In genomic region chr7:79987745-79988144, GRCm38 (mm10) we compare ENCODE assay signal across 17 mouse cellular contexts. TPM values are rescaled to one million over a fixed set of nuclear protein-coding genes. Genes with fewer than 3 reads are reported as not detected.
DNase-seq lines count a peak whose midpoint lies in the region; ATAC-seq lines count a peak whose summit lies in the region.
"Had no signal": no experiment of that assay in that cellular context is flagged by ENCODE, and none has a peak within 500 bp of the region (broad histone marks: within the 10 kb centered on the region; RNA-seq: fewer than 3 reads in every experiment).

No protein-coding gene starts in this region.

- H3K27me3 ChIP-seq in limb, embryonic 15.5 days: no peaks in the 10 kb centered on the region
- H3K27me3 ChIP-seq: hindbrain, embryonic 12.5 days; stomach, embryonic 15.5 days had no signal

- no peak overlapping the region for H3K9ac ChIP-seq in limb, embryonic 15.5 days
- H3K9ac ChIP-seq: hindbrain, embryonic 12.5 days; stomach, embryonic 15.5 days had no signal

- H3K4me3 ChIP-seq in limb, embryonic 15.5 days: no peak overlapping the region
- H3K4me3 ChIP-seq: hindbrain, embryonic 12.5 days; midbrain, embryonic 10.5 days; myocyte; stomach, embryonic 15.5 days had no signal

- ATAC-seq in limb, embryonic 15.5 days (ENCODE audit: insufficient number of reproducible peaks, low FRiP score, low TSS enrichment, low read depth): no peak
- ATAC-seq in megakaryocyte-erythroid progenitor cell, adult 5-6 weeks (replicated peaks; ENCODE audit: low FRiP score, low TSS enrichment, poor library complexity, severe bottlenecking): no peak

- peak; percentile 48 for DNase-seq in adrenal gland, postnatal 14 days
- DNase-seq in adrenal gland, adult 8-10 months: no peak
- DNase-seq in 3T3-L1 (ENCODE audit: low read depth, low spot score): peak; percentile 62
- DNase-seq in NIH3T3 (ENCODE audit: low read depth): peak; percentile 53
- DNase-seq in kidney, postnatal 4 days: no peak
- DNase-seq in right cerebral cortex, postnatal 14 days: no peak
- DNase-seq: cerebellum, adult 8-10 months; kidney, adult 2 months; right cerebral cortex, postnatal 4 days; thymus, postnatal 14 days had no signal

- no peaks in the 10 kb centered on the region for H3K36me3 ChIP-seq in limb, embryonic 15.5 days
- H3K36me3 ChIP-seq: hindbrain, embryonic 12.5 days; midbrain, embryonic 10.5 days; stomach, embryonic 15.5 days had no signal

- no peaks in the 10 kb centered on the region for H3K9me3 ChIP-seq in limb, embryonic 15.5 days
- H3K9me3 ChIP-seq: hindbrain, embryonic 12.5 days; midbrain, embryonic 10.5 days; stomach, embryonic 15.5 days had no signal

- H3K4me2 ChIP-seq in limb, embryonic 15.5 days: no peak overlapping the region
- H3K4me2 ChIP-seq: hindbrain, embryonic 12.5 days; liver, embryonic 11.5 days; stomach, embryonic 15.5 days had no signal

- peak overlapping the region; percentile 22; the same call in 1 of the 2 replicates for H3K27ac ChIP-seq in limb, embryonic 15.5 days
- H3K27ac ChIP-seq: hindbrain, embryonic 12.5 days; midbrain, embryonic 10.5 days; stomach, embryonic 15.5 days had no signal

- 53% methylated on average over 3 of the region's 3 CpGs for WGBS in limb, embryonic 15.5 days

- no peaks in the 10 kb centered on the region for H3K4me1 ChIP-seq in limb, embryonic 15.5 days
- H3K4me1 ChIP-seq: hindbrain, embryonic 12.5 days; midbrain, embryonic 10.5 days; stomach, embryonic 15.5 days had no signal

RNA-seq across cellular contexts. Expression of gene Zfp710, which starts 36.9 kb away (rescaled TPM):
- total RNA-seq in adrenal gland, postnatal 14 days (2021): 21.3 and 25.6 TPM in 2 replicates
- 10 to 100 TPM; 14.3 to 34.1 (median 25.3) TPM for total RNA-seq in adrenal gland, adult 8-10 months (2022)
- 16.9 and 18.9 TPM in 2 replicates for polyA plus RNA-seq in limb, embryonic 15.5 days (2015; fragmentation: Nextera tagmentation; extraction: Ambion mirVana)
- total RNA-seq in megakaryocyte-erythroid progenitor cell, adult 5-6 weeks (2014; fragmentation: Nextera tagmentation): 7.1 and 9.0 TPM in 2 replicates
- total RNA-seq in megakaryocyte-erythroid progenitor cell, adult 5-6 weeks (2017): 6.2 and 10.3 TPM in 2 replicates

RNA-seq across cellular contexts. Expression of gene Arpin, which starts 52.6 kb away (rescaled TPM):
- 16.3 and 17.4 TPM in 2 replicates for total RNA-seq in adrenal gland, postnatal 14 days (2021)
- total RNA-seq in adrenal gland, adult 8-10 months (2022): 10 to 100 TPM; 16.9 to 27.6 (median 22.9) TPM
- 26.3 and 28.3 TPM in 2 replicates for polyA plus RNA-seq in limb, embryonic 15.5 days (2015; fragmentation: Nextera tagmentation; extraction: Ambion mirVana)
- not detected in 2 replicates for total RNA-seq in megakaryocyte-erythroid progenitor cell, adult 5-6 weeks (2014; fragmentation: Nextera tagmentation)
- 0.28 TPM in 1 of 2 replicates, not detected in the other for total RNA-seq in megakaryocyte-erythroid progenitor cell, adult 5-6 weeks (2017)

Comparison
In these comparisons a context has a peak if more than half of its experiments do, and no peak if none do; other contexts are left out.
1. DNase-seq: peak in adrenal gland, postnatal 14 days (single experiment), 3T3-L1 (single experiment) and NIH3T3 (single experiment); none in adrenal gland, adult 8-10 months (single experiment), kidney, postnatal 4 days (0 of 2) and right cerebral cortex, postnatal 14 days (single experiment).
2. RNA of gene Arpin, which starts 52.6 kb away (total RNA-seq): 16.9 to 27.6 TPM in adrenal gland, adult 8-10 months and 16.3 to 17.4 TPM in adrenal gland, postnatal 14 days; 0.28 TPM in megakaryocyte-erythroid progenitor cell, adult 5-6 weeks; every median in the first group is over 10 times any median in the second.